Mouse (Mus musculus): ENCODE measurements around the gene Btg4.

DNA sequence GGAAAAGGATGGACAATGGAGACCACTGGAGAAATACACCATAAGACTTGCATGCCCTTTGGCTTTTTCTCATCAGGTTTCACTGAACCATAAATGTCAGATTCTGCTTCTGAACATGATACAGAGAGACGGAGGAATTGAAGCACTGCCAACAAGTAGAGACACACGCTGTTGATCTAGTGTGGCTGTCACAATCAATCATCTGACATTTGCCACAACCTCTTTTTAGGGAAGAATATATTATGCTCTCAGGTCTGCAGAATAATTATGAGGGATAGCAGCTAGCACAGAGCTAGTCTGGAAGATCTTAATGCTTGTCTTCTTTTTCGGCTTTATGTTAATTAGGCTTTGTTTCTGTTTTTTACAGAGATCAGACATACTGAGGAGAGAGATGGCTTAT is 7.5 kb downstream of the Btg4 start:
- TF ChIP-seq POLR2A (IDR thresholded peaks at IDR 0.05; ENCODE audit: control insufficient read depth, low read depth, low read length) (no peak), CTCF (IDR thresholded peaks at IDR 0.05; ENCODE audit: control insufficient read depth, insufficient read depth, insufficient replicate concordance, low read depth, low read length) (no peak)

Measured in testis, adult 2 months (tissue).